Mouse (Mus musculus) adrenal gland, adult 2 months (tissue): ENCODE results near the gene Gpbar1. TPM values are rescaled to one million over a fixed set of nuclear protein-coding genes. Genes with fewer than 3 reads are reported as not detected.

Experiments
- DNase-seq: peaks from one replicate; pipeline ENCODE4 v3.0.0; 2021
- long read RNA-seq: library from polyadenylated mRNA; stranded (forward); transcript quantifications from one replicate; pipeline ENCODE4 v2.0.0, GENCODE M21; 2021
- polyA plus RNA-seq: library from polyadenylated mRNA; depleted of rRNA; stranded (reverse); fragments of >200 nt; gene quantifications from 2 replicates; pipeline ENCODE4 v1.2.3, GENCODE M21; 2012; rRNA removed
- total RNA-seq, 2 experiments: library from RNA; stranded (reverse); gene quantifications; 2 replicates each; pipeline ENCODE4 v1.2.3; 2021

Gene Gpbar1
- total RNA-seq (not detected), polyA plus RNA-seq (0.43 TPM in 1 of 2 replicates, not detected in the other)
- long read RNA-seq = 0 reads

DNA sequence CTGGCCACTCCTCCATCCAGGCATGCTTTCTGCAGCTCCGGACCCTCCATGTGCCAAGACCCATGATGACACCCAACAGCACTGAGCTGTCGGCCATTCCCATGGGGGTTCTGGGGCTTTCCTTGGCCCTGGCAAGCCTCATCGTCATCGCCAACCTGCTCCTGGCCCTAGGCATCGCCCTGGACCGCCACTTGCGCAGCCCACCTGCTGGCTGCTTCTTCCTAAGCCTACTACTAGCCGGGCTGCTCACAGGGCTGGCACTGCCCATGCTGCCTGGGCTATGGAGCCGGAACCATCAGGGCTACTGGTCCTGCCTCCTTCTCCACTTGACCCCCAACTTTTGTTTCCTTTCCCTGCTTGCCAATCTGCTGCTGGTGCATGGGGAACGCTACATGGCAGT lies at the start of gene Gpbar1:
Gene Gpbar1, plus strand, starts transcription at position 13 of the 400 bp plus-strand sequence.
- no peak for DNase-seq

DNA sequence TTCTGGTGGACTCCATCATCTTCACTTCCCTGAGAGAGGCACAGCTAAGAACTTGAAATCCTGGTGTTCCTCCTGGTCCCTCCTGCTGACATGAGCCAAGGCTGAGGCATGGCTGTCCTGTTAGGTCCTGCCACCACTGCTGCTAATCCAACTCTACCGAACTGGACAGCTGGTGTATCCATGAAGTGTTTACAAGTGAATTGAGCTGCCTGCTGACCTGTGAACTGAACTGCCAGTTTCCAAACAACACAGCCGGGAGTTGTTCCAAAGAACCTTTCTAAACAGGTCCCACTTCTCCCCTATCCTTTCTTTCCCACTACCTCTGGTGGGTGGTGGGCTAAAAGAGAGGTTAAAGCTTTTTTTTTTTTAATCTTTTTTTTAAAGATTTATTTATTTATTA lies 48.4 kb upstream of the Gpbar1 start:
- no peak for DNase-seq

DNA sequence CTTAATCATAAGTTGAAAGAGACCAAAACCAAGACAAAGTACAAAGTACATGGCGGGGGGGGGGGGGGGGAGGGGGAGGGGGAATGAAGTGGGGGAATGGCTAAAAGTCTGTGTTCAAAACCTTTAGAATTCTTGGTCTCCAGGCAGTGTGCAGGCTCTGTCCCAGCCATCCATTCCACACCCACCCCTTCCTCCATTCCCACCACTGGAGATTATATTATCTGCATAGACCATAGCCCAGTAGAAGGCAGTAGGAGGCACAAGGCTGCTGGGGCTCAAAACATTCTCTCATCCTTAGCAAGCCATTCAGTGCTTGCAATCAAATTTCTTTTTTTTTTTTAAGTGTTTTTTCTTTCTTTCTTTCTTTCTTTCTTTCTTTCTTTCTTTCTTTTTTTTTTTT lies 47.4 kb upstream of the Gpbar1 start:
- DNase-seq = no peak

DNA sequence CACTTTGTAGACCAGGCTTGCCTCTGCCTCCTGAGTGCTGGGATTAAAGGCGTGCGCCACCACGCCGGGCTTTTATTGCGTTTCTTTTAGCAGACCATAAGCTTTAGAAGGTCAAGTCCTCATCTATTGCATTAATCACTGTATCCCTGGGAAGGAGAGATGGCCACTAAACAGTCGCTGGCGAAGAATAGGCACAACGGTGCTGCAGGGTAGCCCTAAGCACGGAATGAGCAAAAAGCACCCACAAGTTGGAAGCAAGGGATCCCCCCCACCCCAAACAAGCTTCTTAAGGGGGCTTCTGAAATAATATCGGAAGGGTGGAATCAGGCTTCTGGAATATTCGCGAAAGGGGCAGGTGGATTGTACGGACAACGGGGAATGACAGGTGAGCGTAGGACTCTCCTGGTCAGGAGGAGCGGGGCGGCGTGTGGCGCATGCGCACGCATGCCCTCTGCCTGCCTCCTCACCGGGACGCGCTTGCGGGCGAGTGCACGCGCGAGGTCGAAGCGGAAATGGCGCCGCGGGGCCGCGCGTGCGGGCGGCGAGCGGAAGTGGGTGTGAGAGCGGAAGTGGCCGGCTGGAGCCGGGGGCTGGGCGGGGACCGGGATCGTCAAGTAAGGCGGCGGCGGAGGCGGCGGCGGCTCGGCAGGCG lies 42.3 kb upstream of the Gpbar1 start, which contains the start of gene Arpc2:
Gene Arpc2, plus strand, starts transcription at position 147 of the 652 bp plus-strand sequence.
- DNase-seq = peak; percentile 99

DNA sequence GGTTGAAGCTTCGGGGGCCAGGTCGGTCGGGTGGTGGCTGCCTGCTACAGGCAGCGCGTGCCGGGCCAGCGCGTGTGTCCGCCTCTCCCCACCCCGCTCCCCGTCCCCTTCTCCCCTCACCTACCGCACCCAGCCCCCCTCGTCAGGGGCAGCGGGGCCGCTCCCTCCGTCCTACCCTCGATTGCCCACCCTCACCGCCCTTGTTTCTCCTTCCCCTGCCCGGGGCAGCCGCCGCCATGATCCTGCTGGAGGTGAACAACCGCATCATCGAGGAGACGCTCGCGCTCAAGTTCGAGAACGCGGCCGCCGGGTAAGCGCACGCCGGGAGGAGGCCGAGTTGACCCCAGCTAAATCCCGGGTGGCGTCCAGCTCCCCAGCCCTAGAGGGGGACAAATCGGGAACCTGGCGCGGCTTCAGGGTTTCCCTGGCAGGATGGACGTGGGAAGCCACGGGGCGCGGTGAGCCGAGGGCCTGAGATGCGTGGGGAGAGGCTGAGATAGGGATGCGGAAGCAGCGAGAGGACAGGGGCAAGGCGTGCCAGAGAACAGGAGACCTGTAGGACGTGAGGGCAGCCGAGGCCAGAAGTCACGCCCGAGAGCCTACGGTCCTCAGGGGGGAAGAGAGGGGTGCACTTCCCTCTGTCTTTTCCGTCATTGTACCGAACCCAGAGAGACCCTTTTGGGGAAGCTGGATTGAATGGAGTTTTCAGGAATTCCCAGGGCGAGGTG lies 41.6 kb upstream of the Gpbar1 start:
- no peak for DNase-seq

DNA sequence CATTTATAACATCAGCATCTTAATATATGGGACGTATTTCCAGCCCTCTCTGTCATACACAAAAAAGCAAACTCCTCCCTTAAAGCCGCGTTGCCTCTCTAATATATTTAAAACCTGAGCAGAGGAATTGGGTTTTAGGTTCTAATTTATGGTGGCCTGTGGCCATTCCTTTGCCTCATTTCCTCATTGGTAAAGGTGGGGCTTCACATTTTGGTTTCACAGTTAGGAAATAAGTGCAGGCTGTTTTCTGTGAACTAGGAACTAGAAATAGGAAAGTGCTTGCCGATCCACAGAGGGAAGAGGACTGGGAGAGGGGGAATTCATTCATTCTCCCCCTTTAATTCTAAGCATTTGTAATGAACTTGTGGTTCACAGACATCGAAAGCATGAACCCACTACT lies 40.7 kb upstream of the Gpbar1 start:
- DNase-seq = no peak

DNA sequence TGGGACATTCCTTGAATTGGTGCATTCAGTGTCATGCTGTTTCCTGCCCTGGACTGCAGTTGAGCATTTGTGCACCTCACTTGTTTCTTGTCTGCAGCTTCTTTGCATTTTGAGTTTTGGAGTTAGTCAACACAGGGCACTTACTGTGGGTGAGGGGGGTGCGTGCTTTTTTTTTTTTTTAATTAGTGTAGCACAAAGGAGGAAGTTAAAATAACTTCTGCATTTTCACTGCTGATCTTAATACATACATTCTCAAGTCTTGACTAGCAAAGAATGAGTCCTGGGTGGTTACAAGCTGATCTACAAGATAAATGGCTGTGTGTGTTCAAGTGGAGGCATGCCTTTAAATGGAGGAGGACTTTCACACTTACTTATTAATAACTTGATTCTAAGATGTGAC lies 40.2 kb upstream of the Gpbar1 start:
- no peak for DNase-seq

DNA sequence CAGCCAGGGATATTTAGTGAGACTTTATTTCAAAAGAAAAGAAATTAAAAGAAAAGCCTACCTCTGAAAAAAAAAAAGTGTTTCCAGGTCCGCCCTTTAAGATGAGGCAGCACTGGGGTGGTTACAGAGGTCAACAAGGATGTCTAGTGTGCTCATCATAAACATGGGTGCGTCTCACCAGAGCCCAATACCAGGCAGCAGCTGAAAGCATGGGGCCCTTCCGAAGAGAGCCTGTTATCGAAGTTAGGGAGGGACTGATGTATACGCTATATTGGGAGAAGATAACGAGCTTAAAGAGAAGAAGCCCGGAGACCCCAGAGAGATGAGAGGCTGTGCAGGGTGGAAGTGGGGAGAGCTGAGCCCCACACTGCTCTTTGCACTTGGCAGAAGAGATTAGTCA lies 39.2 kb upstream of the Gpbar1 start:
- DNase-seq = no peak

DNA sequence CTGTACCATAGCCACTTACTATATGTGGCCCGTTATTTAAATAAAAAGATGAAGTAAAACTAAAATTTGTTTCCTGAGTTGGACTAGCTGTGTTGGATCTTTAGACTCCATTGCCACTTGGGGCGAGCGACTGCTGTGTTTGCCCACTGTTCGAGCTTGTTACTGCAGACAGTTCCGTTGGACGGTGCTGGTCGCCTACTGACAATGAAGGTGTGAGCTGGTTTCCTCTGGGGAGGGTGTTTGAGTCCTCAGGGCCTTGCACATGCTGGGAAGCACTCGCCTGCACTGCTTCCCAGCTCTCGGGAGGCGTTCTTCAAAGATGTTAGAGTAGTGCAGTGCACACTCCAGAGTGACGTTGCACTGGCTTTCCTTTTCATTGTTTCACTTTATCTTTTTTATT lies 38.7 kb upstream of the Gpbar1 start:
- DNase-seq = no peak

DNA sequence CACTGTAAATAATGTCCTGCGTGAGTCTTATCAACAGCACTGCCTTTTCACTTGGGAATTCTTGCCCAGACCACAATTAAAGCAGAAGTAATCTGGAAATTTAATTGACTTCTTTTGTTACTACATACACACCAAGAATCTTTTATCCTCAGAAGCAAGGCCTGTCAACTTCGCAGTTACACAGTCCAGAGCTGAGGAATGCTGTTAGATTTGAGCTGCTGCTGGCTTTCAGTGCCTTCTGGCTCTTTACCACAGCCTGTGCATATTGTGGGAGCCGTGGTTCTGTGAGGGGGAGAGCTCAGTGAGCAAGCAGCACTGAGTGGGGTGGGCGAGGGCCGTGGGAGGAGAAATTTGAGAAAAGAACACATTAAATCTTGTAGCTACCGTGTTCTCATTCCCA lies 38.0 kb upstream of the Gpbar1 start:
- DNase-seq = no peak

DNA sequence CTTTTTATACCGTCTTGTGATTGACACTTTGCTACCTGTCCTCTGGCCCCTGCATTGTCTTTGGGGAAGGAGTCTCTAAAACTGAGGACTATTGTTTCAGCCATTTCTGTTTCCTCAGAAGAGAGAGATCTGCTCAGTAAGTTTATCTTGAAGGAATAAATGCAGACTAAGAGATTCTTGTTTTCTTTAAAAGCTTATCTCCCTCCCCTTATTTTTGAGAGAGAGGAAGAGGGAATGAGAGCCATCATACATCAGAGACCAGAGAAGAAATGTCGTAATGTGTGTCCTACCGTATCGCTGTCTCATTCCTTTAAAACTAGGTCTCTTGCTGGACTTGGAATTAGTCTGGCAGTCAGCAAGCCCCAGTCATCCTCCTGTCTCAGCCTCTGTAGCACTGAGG lies 37.5 kb upstream of the Gpbar1 start:
- DNase-seq = no peak

DNA sequence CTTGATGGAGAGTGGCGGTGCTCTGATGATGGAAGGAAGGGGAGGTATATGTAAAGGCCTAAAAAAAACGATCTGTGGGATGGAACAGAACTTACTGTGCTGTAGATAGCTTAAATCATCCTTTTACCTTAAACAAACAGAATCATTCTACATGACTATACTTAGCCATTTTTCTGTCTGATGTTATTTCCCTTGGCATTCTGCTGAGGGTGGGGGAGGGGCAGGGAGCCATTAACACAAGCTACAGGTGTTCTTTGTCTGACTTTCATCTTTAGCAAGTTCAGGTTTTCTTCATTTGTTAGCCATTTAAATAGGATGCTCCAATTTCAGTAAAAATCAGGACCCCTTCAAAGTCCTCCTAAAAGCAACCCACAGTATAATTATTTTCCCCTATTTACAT lies 32.8 kb upstream of the Gpbar1 start:
- DNase-seq = no peak

DNA sequence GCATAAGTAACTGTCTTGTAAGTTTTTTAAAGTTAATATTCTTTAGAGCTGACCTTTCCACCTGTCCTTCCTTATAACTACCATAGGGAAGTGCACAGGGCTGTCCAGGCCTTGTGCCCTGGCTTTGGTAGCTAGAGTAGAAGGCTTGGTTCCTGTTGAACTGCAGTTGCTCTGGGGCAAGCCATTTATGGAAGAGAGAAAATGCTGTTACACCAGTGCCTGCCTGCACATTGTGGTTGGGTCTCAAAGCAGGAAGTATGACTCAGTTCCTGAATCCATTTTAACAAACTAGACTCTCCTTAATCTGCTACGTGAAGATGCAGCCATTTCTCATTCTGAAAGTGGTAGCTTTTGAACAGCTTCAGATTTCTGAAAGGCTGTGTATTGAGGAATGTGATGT lies 29.6 kb upstream of the Gpbar1 start:
- DNase-seq = peak; percentile 35

DNA sequence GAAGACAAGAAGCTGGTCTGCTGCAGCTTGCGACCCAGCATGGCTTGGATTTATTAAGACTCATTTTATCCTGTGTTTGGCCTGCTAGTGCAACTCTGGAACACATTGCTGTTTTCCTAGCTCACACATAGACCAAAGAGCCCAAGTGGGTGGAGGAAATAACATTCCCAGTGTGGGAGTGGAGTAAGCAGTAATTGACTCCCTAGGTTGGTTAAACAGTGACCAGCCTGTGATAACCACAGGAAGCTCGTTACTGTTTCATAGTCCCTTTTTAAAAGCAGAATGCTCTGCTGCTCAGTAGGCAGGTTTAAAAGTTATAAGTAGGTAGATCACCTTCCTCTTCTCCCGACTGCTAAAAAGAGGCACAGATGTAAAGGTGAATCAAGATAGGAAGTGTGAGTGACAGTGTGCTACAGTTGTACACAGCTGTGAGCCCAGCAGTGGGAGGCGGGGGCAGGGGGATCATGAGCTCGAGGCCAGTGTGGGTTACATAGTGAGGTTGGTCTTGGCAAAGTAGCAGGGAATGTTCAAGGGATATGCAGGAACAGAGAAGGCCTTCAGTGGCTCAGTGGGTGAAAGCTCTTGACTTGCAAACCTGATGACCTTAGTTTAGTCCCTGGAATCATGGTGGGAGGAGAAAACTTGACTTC lies 28.9 kb upstream of the Gpbar1 start:
- no peak for DNase-seq

DNA sequence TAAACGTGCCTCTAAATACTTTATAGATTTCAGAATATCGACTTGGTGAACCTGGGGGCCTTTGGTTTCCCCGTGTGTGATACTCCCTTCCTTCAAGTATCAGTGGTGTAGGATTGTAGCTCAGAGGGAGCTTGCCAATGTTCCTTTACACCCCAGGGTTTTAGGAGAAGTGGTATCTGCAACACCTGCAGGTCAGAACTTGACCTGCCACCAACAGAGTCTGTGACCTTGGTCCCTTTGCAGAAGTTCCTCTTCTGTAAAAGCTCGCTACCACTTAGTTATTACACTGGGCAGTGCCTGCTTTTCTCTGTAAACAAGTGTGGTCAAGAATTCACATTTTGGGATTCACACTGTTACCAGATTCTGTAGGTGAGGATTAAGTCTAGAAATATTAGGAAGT lies 28.3 kb upstream of the Gpbar1 start:
- no peak for DNase-seq

DNA sequence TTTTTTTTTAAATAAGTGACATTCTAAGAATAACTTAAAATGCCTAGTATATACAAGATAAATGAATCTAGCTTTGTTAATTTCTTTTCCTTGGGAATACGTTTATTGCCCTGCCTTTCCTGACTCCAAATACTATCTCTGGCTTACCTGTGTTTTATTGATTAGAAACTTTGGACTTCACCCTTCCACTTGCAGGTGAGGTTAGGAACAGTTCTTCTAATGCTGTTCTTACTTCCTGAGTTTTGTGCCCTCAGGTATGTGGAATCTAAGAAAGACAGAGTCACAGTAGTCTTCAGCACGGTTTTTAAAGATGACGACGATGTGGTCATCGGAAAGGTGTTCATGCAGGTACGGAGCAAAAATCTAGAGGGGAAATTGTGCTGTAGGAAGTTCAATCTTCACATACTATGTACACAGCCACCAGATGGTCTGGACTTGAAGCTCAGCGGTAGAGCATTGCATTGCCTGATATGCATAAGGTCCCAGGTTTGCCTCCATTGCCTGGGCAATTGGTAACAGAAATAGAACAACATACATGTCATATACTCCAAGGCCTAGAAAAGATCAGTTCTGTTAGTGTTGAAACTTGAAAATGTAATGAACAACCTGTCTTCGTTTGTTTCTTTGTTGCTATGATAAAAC lies 22.5 kb upstream of the Gpbar1 start:
- no peak for DNase-seq

DNA sequence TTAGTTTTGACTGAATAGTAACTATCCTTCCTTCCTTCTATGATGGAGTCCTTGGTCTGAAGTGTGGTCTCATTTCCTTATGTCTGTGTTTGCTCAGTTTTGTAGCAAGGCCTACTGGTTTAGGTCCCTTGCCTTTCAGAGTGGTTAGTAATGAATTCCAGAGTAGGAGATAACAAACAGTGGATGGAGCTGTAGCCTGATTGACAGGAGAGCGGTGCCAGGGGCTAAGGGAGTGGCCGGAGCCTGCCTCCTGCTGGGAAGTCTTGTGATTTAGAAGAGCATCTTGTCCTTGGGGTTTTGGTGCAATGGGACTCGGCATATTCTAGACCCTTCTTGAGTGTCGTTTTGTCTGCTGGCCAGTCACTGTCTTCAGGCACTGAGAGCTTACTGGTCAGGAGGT lies 21.6 kb upstream of the Gpbar1 start:
- DNase-seq = no peak

DNA sequence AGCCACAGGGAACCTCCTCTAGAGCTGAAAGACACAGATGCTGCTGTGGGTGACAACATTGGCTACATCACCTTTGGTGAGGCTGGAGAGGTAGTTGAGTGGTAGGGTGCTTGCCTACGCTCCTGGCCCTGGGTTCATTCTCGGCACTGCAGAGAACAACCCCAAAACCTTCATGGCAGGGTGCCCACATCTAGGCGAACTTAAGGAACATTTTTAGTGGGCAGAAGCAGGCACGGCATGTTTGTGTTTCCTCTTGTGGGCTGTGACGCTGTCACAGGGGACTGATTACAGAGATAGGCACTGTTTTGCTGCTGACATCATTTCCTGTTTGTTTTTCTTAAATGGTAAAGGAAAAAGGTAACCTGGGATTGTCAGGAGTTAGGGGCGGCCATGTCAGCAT lies 15.8 kb upstream of the Gpbar1 start:
- DNase-seq = no peak

DNA sequence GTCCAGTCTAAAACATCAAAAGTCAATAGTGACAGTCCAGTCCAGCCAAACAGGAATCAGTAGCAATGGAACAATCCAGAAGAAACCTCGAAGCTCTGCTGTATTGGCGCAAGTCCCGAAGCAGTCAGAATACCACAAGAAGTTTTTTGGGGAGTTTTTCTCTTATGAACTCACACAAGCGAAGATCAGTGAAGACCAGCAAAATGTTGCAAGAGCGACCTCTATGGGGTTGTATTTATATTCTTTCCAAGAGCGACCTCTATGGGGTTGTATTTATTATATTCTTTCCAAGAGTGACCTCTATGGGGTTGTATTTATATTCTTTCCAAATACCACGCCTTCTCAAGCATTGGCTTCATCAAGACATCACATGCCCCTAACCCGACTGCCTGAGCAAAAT lies 9.6 kb upstream of the Gpbar1 start:
- no peak for DNase-seq

DNA sequence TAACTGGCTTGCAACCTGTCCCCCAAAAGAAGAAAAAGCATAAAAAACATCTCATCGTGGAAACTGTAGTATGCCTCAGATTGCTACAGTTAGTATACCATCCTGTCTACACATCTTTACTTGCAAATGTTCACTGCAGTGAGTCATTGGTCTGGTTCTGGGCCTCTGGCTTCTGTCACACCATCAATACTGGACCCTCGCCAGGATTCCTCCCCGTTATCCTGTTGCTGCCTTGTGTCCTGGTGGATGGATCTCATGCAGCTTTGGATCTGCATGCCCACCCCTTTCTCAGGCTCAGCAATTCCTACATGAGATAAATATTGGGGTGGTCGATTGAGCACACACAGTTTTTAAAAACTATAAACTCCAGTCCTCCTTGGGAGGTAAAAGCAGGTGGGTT lies 6.7 kb upstream of the Gpbar1 start:
- no peak for DNase-seq

DNA sequence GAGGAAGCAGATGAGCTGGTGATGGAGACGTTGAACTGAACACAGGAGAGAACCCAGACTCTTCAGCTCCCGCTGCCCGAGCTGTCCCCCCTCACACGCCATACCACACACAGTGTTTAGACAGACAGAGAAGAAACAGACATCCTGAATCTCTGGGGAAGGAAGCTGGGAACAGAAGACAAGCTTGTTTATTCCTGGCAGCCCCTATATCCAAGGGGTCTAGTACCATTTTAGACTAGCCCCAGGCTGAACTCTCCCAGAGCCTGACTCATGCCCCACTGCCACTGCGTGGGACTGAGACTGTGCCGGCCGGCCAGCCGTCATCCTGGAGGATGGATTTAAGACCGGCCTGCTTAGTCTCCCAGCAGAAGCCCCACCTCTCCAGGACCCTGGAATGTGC lies 3.3 kb upstream of the Gpbar1 start:
- no peak for DNase-seq

DNA sequence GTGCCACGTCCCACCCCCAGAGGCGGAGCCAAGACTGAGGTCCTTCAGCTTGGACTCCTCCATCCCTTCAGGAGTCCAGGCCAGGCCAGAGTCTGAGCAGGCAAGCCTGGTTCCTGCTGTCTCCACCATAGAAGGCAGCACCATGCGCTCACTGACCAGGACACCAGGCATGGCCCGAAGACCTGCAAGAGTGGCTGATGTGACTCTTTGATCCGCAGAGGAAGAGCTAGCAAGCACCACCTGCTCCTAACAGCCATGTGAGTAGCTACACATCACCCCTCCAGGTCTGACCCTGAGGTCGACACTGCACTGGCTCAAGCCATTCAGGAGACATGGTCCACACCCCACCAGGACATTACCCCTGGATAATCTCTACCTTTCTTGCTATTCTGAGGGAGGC lies 1.3 kb upstream of the Gpbar1 start:
- no peak for DNase-seq
